Mouse (Mus musculus) ES-E14 (cell line): ENCODE measurements at regions not wholly inside any gene's neighbourhood (a gene's known extent, or its start where the extent isn't known, plus 50 kb on each side); places are given as distances from the start of the nearest gene placed in this dataset.
"Not testable (repeated sequence)": the region's sequence is repeated elsewhere in the genome, so short reads cannot be mapped to it uniquely, and the experiment has no call there.

Experiments
- DNase-seq: peaks from one replicate; pipeline ENCODE4 v3.0.0-alpha.2; 2013; ENCODE audit warnings: low read depth, low spot score
- H3K27ac ChIP-seq: 2 replicates; pipeline ENCODE4 v1.5.1; 2012; ENCODE audit warnings: low read depth, mild to moderate bottlenecking, low read length, moderate library complexity, mixed read lengths; ENCODE audit not compliant: poor library complexity, insufficient read depth, severe bottlenecking
- H3K36me3 ChIP-seq: 2 replicates; pipeline ENCODE4 v1.6.1; 2012; ENCODE audit warnings: mild to moderate bottlenecking, low read length, moderate library complexity, mixed read lengths; ENCODE audit not compliant: control insufficient read depth, poor library complexity, insufficient read depth, severe bottlenecking
- H3K4me1 ChIP-seq, 2 experiments: fragments of 150-350 bp in 1 of 2; sonication (generic) in 1 of 2; 2 replicates each; pipeline ENCODE4 v1.6.1; 2012; ENCODE audit warnings: low read length in 2 of 2, mild to moderate bottlenecking in 1 of 2, mixed read lengths in 1 of 2; ENCODE audit not compliant: control insufficient read depth in 2 of 2, insufficient read depth in 2 of 2, poor library complexity in 1 of 2
- H3K4me3 ChIP-seq, 2 experiments: fragments of 150-350 bp in 1 of 2; sonication (generic) in 1 of 2; 2 replicates each; pipeline ENCODE4 v1.5.1; 2012; ENCODE audit warnings: low read length in 2 of 2, low read depth in 1 of 2, mild to moderate bottlenecking in 1 of 2, mixed read lengths in 1 of 2; ENCODE audit not compliant: insufficient read depth in 1 of 2, poor library complexity in 1 of 2, severe bottlenecking in 1 of 2
- H3K9ac ChIP-seq: 2 replicates; pipeline ENCODE4 v1.6.1; 2012; ENCODE audit warnings: low read depth, mild to moderate bottlenecking, low read length, mixed read lengths; ENCODE audit not compliant: poor library complexity, insufficient read depth, severe bottlenecking
- H3K9me3 ChIP-seq: fragments of 150-350 bp; sonication (generic); 2 replicates; pipeline ENCODE4 v1.6.1; 2012; ENCODE audit warnings: low read depth, mild to moderate bottlenecking, low read length; ENCODE audit not compliant: control insufficient read depth, insufficient read depth
- CHD2 ChIP-seq: IDR thresholded peaks from 2 replicates; pipeline ENCODE4 v1.6.1; 2014; ENCODE audit warnings: mild to moderate bottlenecking, low read depth, low read length, inconsistent platforms
- HCFC1 ChIP-seq: IDR thresholded peaks from 2 replicates; pipeline ENCODE4 v1.6.1; 2012; ENCODE audit warnings: low read length, inconsistent platforms, borderline replicate concordance; ENCODE audit not compliant: insufficient read depth
- MAFK ChIP-seq: IDR thresholded peaks from 2 replicates; pipeline ENCODE4 v1.6.1; 2014; ENCODE audit warnings: mild to moderate bottlenecking, low read depth, low read length, inconsistent platforms; ENCODE audit not compliant: insufficient read depth
- ZC3H11A ChIP-seq: IDR thresholded peaks from 2 replicates; pipeline ENCODE4 v1.6.1; 2012; ENCODE audit warnings: low read depth, mild to moderate bottlenecking, inconsistent platforms, low read length, borderline replicate concordance
- ZNF384 ChIP-seq: IDR thresholded peaks from 2 replicates; pipeline ENCODE4 v1.6.1; 2012; ENCODE audit warnings: low read depth, low read length, inconsistent platforms
- in situ Hi-C, 2 experiments: fragments of 600-800 bp; cut with MboI; formaldehyde crosslinking; loops; one replicate each; pipeline ENCODE4 v1.15.1; 2025; ENCODE audit warnings: low sequenced_read_pairs in 2 of 2, inconsistent platforms in 1 of 2; ENCODE audit not compliant: unreplicated experiment in 2 of 2

DNA sequence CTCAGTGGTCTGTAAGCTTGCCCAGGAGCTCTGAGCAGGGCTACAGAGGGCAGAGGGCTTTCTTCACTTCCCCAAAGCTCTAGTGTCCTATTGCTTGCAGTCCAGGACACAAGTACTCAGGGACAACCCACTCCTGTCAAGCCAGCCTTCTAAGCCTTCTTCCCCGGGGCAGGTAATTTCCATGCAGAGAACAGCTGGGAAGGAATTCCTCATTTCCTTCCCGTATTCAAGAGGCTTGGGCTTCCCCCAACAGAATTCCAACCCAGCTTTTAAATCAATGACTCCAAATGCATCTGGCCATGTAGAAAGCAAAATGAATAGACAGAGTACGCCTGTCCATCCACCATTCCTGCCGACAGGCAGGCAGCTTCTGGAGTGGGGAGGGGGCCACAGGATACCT lies 99.1 kb upstream of the Ubl3 start:
- in situ Hi-C loops, result no loop called here
- Histone ChIP-seq H3K4me3 (no peak overlapping the region), H3K4me1 (peaks cover 9 to 23% of the 10 kb centered on the region in 2 experiments; a peak in 3 of 4 replicates), H3K9me3 (no peaks in the 10 kb centered on the region), H3K27ac (no peak overlapping the region), H3K36me3 (no peaks in the 10 kb centered on the region), H3K9ac (no peak overlapping the region)
- no peak for DNase-seq
- TF ChIP-seq ZC3H11A (no peak), HCFC1 (no peak), CHD2 (no peak)

DNA sequence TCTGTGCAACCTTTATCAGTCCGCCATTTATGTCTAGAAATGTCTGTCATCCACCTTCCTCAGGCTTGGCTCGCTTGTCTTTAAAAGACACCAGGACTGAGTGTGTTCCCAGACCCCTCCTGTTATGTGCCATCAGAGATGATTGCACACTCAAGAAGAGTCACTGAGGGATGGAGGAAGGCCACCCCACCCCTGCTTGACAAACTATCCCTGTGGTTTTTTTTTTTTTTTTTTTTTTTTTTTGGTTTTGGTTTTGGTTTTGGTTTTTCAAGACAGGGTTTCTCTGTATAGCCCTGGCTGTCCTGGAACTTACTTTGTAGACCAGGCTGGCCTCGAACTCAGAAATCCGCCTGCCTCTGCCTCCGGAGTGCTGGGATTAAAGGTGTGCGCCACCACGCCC lies 97.0 kb upstream of the Ubl3 start:
- DNase-seq, H3K9me3 ChIP-seq, H3K9ac ChIP-seq, H3K27ac ChIP-seq, H3K36me3 ChIP-seq, in situ Hi-C loops: not testable (repeated sequence)
- peaks cover 15 to 30% of the 10 kb centered on the region in 2 experiments; a peak in 3 of 4 replicates for H3K4me1 ChIP-seq
- peak overlapping the region in 1 of 2 experiments; percentile 11; a peak in 1 of 4 replicates for H3K4me3 ChIP-seq

DNA sequence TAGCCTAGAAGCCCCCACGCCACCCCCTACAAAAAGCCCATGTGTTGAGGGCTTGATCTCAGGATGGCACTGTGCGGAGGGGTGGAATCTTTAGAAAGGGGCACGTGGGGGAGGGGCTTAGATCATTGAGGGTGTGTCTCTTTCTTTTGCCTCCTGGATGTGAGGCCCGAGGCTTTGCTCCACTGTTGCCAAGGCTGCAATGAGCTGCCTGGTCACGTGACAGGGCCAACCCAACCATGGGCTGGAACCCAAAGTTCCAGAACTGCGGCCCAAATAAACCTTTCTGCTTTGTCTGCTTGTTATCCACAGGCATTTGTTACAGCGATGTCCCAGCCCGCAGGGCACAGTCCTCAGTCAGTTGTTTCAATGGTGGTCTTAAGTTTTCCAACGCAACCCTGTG lies 96.5 kb upstream of the Ubl3 start:
- H3K4me1 ChIP-seq, result peaks cover 15 to 30% of the 10 kb centered on the region in 2 experiments; a peak in 3 of 4 replicates
- peak overlapping the region in 1 of 2 experiments; percentile 11; a peak in 1 of 4 replicates for H3K4me3 ChIP-seq
- H3K36me3 ChIP-seq, result no peaks in the 10 kb centered on the region
- H3K9me3 ChIP-seq, result no peaks in the 10 kb centered on the region
- DNase-seq, result peak; percentile 62
- no peak overlapping the region for H3K9ac ChIP-seq
- no peak for TF ChIP-seq ZNF384
- no peak for TF ChIP-seq CHD2
- TF ChIP-seq HCFC1, result no peak
- no peak for TF ChIP-seq ZC3H11A
- no peak for TF ChIP-seq MAFK
- H3K27ac ChIP-seq, result no peak overlapping the region
- in situ Hi-C loops, result no loop called here

DNA sequence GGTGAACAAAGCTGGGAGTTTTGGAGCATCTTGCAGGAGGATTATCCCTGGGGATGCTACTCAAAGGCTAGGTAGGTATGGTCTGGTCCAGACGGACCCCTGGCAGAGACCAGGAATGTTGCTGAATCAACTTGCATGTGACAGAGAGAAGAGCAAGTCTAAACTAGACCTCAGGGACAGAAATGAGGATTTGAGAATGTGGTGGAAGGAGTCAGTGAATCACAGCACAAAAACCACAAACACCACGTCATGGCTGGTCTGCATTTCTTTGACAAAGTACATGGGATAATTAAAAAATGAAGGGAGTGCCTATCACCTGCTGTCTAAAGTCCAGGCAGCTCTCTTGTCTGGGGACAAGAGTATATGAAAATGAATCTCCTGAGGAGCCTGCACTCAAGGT lies 95.1 kb upstream of the Ubl3 start:
- in situ Hi-C loops, result no loop called here
- H3K27ac ChIP-seq, result no peak overlapping the region
- peaks cover 13 to 26% of the 10 kb centered on the region in 2 experiments; a peak in 3 of 4 replicates for H3K4me1 ChIP-seq
- H3K9me3 ChIP-seq, result no peaks in the 10 kb centered on the region
- no peak overlapping the region for H3K9ac ChIP-seq
- H3K4me3 ChIP-seq, result no peak overlapping the region
- TF ChIP-seq ZC3H11A (no peak), ZNF384 (no peak), HCFC1 (no peak), CHD2 (no peak), MAFK (no peak)
- H3K36me3 ChIP-seq, result no peaks in the 10 kb centered on the region
- no peak for DNase-seq

DNA sequence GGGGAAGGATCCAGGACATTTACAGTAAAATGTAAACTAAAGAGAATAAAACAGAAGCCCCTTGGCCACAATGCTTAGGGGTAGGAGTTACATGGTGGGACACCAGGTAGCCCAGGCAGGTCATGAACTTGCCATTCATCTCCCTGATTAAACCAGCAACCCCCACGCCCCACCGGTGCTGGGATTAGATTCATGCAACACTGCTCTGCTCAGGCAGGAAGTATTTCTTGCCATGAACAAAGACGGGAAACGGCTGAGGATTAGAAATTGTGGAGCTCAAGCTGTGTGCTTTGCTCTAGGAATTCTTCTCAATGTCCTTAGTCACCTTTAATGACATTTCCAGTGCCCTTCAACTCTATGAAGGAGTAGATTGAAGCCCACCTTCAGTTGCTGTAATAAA lies 93.2 kb upstream of the Ubl3 start:
- H3K36me3 ChIP-seq, result no peaks in the 10 kb centered on the region
- no peaks in the 10 kb centered on the region for H3K9me3 ChIP-seq
- in situ Hi-C loops, result no loop called here
- H3K4me1 ChIP-seq, result peaks cover 11 to 18% of the 10 kb centered on the region in 2 experiments; a peak in 3 of 4 replicates
- H3K4me3 ChIP-seq, result no peak overlapping the region
- DNase-seq, result no peak
- H3K27ac ChIP-seq, result no peak overlapping the region
- TF ChIP-seq CHD2, result no peak
- no peak for TF ChIP-seq HCFC1
- TF ChIP-seq MAFK, result no peak
- no peak for TF ChIP-seq ZNF384
- TF ChIP-seq ZC3H11A, result no peak
- H3K9ac ChIP-seq, result no peak overlapping the region
